Mouse (Mus musculus) lung, adult 18-20 months (tissue): ENCODE data around the gene Psmb7.

Experiments used
- DNase-seq, 2 experiments: peaks; one replicate each; pipeline ENCODE4 v3.0.0; 2022; ENCODE audit warnings: mixed read lengths in 2 of 2

Gene Psmb7

GRCm38 (mm10) chr2:38543158-38543557 lies 100.7 kb downstream of the Psmb7 start:
- no peak for DNase-seq

- no peak for DNase-seq
These were observed 101.5 kb downstream of the Psmb7 start for GRCm38 (mm10) chr2:38542366-38542765.

- no peak for DNase-seq
These were observed 102.3 kb downstream of the Psmb7 start for GRCm38 (mm10) chr2:38541570-38541969.

GRCm38 (mm10) chr2:38541101-38541500 lies 102.8 kb downstream of the Psmb7 start:
- DNase-seq, result no peak

- DNase-seq, result no peak
These were observed 103.2 kb downstream of the Psmb7 start for GRCm38 (mm10) chr2:38540666-38541065.

- DNase-seq, result no peak
These were observed 104.2 kb downstream of the Psmb7 start for GRCm38 (mm10) chr2:38539677-38540076.
